Mouse (Mus musculus): ENCODE results near the gene Wnt11. TPM values are rescaled to one million over a fixed set of nuclear protein-coding genes. Genes with fewer than 3 reads are reported as not detected.

Wnt11 gene
- polyA plus RNA-seq, 1 experiment, result 5.4 TPM

GRCm38 (mm10) chr7:98850388-98850787 lies 15.5 kb downstream of the Wnt11 start:
- DNase-seq (ENCODE audit: low read depth), result no peak
- TF ChIP-seq POLR2A (IDR thresholded peaks at IDR 0.05; ENCODE audit: borderline replicate concordance, extremely low read depth, insufficient read depth, insufficient read length, poor library complexity, severe bottlenecking) (no peak), CTCF (IDR thresholded peaks at IDR 0.05; ENCODE audit: borderline replicate concordance, extremely low read depth, insufficient read depth, insufficient read length) (no peak)

- DNase-seq (ENCODE audit: low read depth), result peak; percentile 61
- TF ChIP-seq CTCF (IDR thresholded peaks at IDR 0.05; ENCODE audit: borderline replicate concordance, extremely low read depth, insufficient read depth, insufficient read length) (no peak), POLR2A (IDR thresholded peaks at IDR 0.05; ENCODE audit: borderline replicate concordance, extremely low read depth, insufficient read depth, insufficient read length, poor library complexity, severe bottlenecking) (no peak)
Measured at GRCm38 (mm10) chr7:98851220-98851619, 16.3 kb downstream of the Wnt11 start.

GRCm38 (mm10) chr7:98852950-98853650 lies 18.2 kb downstream of the Wnt11 start:
- no peak for DNase-seq (ENCODE audit: low read depth)
- TF ChIP-seq POLR2A (IDR thresholded peaks at IDR 0.05; ENCODE audit: borderline replicate concordance, extremely low read depth, insufficient read depth, insufficient read length, poor library complexity, severe bottlenecking) (no peak), CTCF (IDR thresholded peaks at IDR 0.05; ENCODE audit: borderline replicate concordance, extremely low read depth, insufficient read depth, insufficient read length) (no peak)

- TF ChIP-seq POLR2A (IDR thresholded peaks at IDR 0.05; ENCODE audit: borderline replicate concordance, extremely low read depth, insufficient read depth, insufficient read length, poor library complexity, severe bottlenecking), result no peak
- TF ChIP-seq CTCF (IDR thresholded peaks at IDR 0.05; ENCODE audit: borderline replicate concordance, extremely low read depth, insufficient read depth, insufficient read length), result no peak
- no peak for DNase-seq (ENCODE audit: low read depth)
Measured at GRCm38 (mm10) chr7:98853806-98854205, 18.9 kb downstream of the Wnt11 start.

- TF ChIP-seq CTCF (IDR thresholded peaks at IDR 0.05; ENCODE audit: borderline replicate concordance, extremely low read depth, insufficient read depth, insufficient read length) (no peak), POLR2A (IDR thresholded peaks at IDR 0.05; ENCODE audit: borderline replicate concordance, extremely low read depth, insufficient read depth, insufficient read length, poor library complexity, severe bottlenecking) (no peak)
- no peak for DNase-seq (ENCODE audit: low read depth)
Measured at GRCm38 (mm10) chr7:98855388-98855787, 20.5 kb downstream of the Wnt11 start.

- TF ChIP-seq CTCF (IDR thresholded peaks at IDR 0.05; ENCODE audit: borderline replicate concordance, extremely low read depth, insufficient read depth, insufficient read length), result no peak
- TF ChIP-seq POLR2A (IDR thresholded peaks at IDR 0.05; ENCODE audit: borderline replicate concordance, extremely low read depth, insufficient read depth, insufficient read length, poor library complexity, severe bottlenecking), result no peak
- DNase-seq (ENCODE audit: low read depth), result no peak
Measured at GRCm38 (mm10) chr7:98856128-98856527, 21.2 kb downstream of the Wnt11 start.

GRCm38 (mm10) chr7:98857094-98857493 lies 22.2 kb downstream of the Wnt11 start:
- no peak for DNase-seq (ENCODE audit: low read depth)
- no peak for TF ChIP-seq POLR2A (IDR thresholded peaks at IDR 0.05; ENCODE audit: borderline replicate concordance, extremely low read depth, insufficient read depth, insufficient read length, poor library complexity, severe bottlenecking)
- no peak for TF ChIP-seq CTCF (IDR thresholded peaks at IDR 0.05; ENCODE audit: borderline replicate concordance, extremely low read depth, insufficient read depth, insufficient read length)

- TF ChIP-seq POLR2A (IDR thresholded peaks at IDR 0.05; ENCODE audit: borderline replicate concordance, extremely low read depth, insufficient read depth, insufficient read length, poor library complexity, severe bottlenecking) (no peak), CTCF (IDR thresholded peaks at IDR 0.05; ENCODE audit: borderline replicate concordance, extremely low read depth, insufficient read depth, insufficient read length) (no peak)
- DNase-seq (ENCODE audit: low read depth), result no peak
Measured at GRCm38 (mm10) chr7:98861002-98861401, 26.1 kb downstream of the Wnt11 start.

- no peak for DNase-seq (ENCODE audit: low read depth)
- TF ChIP-seq CTCF (IDR thresholded peaks at IDR 0.05; ENCODE audit: borderline replicate concordance, extremely low read depth, insufficient read depth, insufficient read length), result no peak
Measured at GRCm38 (mm10) chr7:98862994-98863393, 28.1 kb downstream of the Wnt11 start.

GRCm38 (mm10) chr7:98863969-98864718 lies 29.2 kb downstream of the Wnt11 start:
- TF ChIP-seq POLR2A (IDR thresholded peaks at IDR 0.05; ENCODE audit: borderline replicate concordance, extremely low read depth, insufficient read depth, insufficient read length, poor library complexity, severe bottlenecking) (no peak), CTCF (IDR thresholded peaks at IDR 0.05; ENCODE audit: borderline replicate concordance, extremely low read depth, insufficient read depth, insufficient read length) (no peak)
- DNase-seq (ENCODE audit: low read depth), result no peak

GRCm38 (mm10) chr7:98867053-98867793 lies 32.3 kb downstream of the Wnt11 start:
- peak; percentile 69 for DNase-seq (ENCODE audit: low read depth)
- TF ChIP-seq POLR2A (IDR thresholded peaks at IDR 0.05; ENCODE audit: borderline replicate concordance, extremely low read depth, insufficient read depth, insufficient read length, poor library complexity, severe bottlenecking) (no peak), CTCF (IDR thresholded peaks at IDR 0.05; ENCODE audit: borderline replicate concordance, extremely low read depth, insufficient read depth, insufficient read length) (no peak)
